Mouse (Mus musculus): ENCODE results near the gene Dennd4c.

GRCm38 (mm10) chr4:86884945-86885344 lies 136.6 kb downstream of the Dennd4c start:
- TF ChIP-seq POLR2A (IDR thresholded peaks at IDR 0.05; ENCODE audit: insufficient read length, low read depth), result no peak
- no peak for TF ChIP-seq POLR2AphosphoS2 (IDR thresholded peaks at IDR 0.05; ENCODE audit: insufficient read length, low read depth)
- TF ChIP-seq MYOG (IDR thresholded peaks at IDR 0.05; ENCODE audit: control insufficient read depth in 1 of 3, insufficient read depth in 1 of 3, insufficient read length in 2 of 3, low read depth in 2 of 3), result no peak
- no peak for TF ChIP-seq MAX (IDR thresholded peaks at IDR 0.05; ENCODE audit: low read depth)
- no peak for TF ChIP-seq TCF3 (IDR thresholded peaks at IDR 0.05; ENCODE audit: insufficient read length, low read depth)
- TF ChIP-seq REST (IDR thresholded peaks at IDR 0.05; ENCODE audit: insufficient read depth, insufficient read length), result no peak
- TF ChIP-seq TCF12 (IDR thresholded peaks at IDR 0.05; ENCODE audit: insufficient read depth, poor library complexity, severe bottlenecking), result no peak
- TF ChIP-seq USF1 (IDR thresholded peaks at IDR 0.05; ENCODE audit: low read depth), result no peak
- no peak for TF ChIP-seq CEBPB (IDR thresholded peaks at IDR 0.05; ENCODE audit: insufficient read depth, poor library complexity, severe bottlenecking)
- no peak for TF ChIP-seq E2F4 (IDR thresholded peaks at IDR 0.05; ENCODE audit: insufficient read depth)
- TF ChIP-seq MYOD1 (IDR thresholded peaks at IDR 0.05; ENCODE audit: control insufficient read depth in 1 of 3, insufficient read length in 2 of 3, low read depth in 2 of 3), result no peak
- no peak for TF ChIP-seq SRF (IDR thresholded peaks at IDR 0.05; ENCODE audit: control insufficient read depth, insufficient read length, low read depth)

All from myocyte (in vitro differentiated cells).